Mouse (Mus musculus): ENCODE measurements around the gene Kifc5b. TPM values are rescaled to one million over a fixed set of nuclear protein-coding genes. Genes with fewer than 3 reads are reported as not detected.
A peak's percentile ranks its signal among the peaks of the same experiment; 100 is the strongest.

Kifc5b gene
- polyA plus RNA-seq, 2 experiments = 4.9 to 23.7 TPM

DNA sequence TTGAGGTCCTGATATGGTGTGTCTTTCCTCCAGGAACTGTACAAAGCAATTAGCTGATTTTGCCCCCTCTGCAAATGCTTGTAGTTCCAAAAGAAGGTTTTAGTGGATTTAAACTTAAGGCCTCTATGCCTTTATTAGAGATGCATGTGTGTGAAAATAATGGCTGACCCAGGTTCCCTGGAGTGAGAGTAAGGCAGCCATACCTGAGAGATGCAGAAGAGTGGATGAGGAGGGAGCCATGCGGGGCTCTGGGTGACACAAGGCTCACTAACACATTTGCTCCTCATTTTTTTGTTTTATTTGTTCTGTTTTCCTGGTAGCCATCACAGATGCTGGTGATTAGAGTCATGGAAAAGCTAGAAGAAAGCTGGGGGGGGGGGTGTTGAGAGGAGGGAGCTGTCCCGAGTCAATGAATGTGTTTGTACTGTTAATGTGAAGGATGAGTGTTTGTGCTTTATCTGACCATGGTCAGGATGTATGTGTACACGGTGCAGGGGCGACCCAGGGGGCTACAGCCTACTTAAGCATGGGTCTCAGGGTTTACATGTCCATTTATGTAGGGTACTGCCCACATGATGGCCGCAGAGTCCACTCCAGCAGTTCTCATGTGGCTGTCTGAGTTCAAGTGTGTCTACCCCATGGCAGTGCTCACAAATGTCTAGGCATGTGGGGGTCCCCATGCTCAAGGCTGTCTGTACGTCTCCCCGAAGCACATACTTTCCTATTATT lies 33.8 kb downstream of the Kifc5b start:
- no peak for TF ChIP-seq POLR2A (IDR thresholded peaks at IDR 0.05; ENCODE audit: borderline replicate concordance, extremely low read depth, insufficient read depth, insufficient read length)
- Histone ChIP-seq H3K4me3 (replicated peaks; ENCODE audit: low read length) (peak overlapping the region; percentile 37), H3K9ac (ENCODE audit: low read depth, low read length, severe bottlenecking) (0 out of 2 replicates have a peak overlapping the region, but pooled peaks have one; percentile 40), H3K9me3 (ENCODE audit: control insufficient read depth, low read length) (no peaks in the 10 kb centered on the region), H3K36me3 (ENCODE audit: control insufficient read depth, insufficient read depth, low read length) (peaks cover 13% of the 10 kb centered on the region), H3K4me1 (ENCODE audit: control insufficient read depth, insufficient read depth, low read length) (peaks cover 70% of the 10 kb centered on the region), H3K27me3 (ENCODE audit: control insufficient read depth, insufficient read depth, low read length) (no peaks in the 10 kb centered on the region), H3K4me2 (replicated peaks; ENCODE audit: low read depth, low read length, severe bottlenecking) (peak overlapping the region; percentile 63), H3K27ac (replicated peaks; ENCODE audit: low read depth, low read length) (peak overlapping the region; percentile 73)
- 26% methylated on average over 7 of the region's 7 CpGs for WGBS
- DNase-seq (ENCODE audit: low spot score) = no peak
- no peak for ATAC-seq (ENCODE audit: low FRiP score, low read depth)

DNA sequence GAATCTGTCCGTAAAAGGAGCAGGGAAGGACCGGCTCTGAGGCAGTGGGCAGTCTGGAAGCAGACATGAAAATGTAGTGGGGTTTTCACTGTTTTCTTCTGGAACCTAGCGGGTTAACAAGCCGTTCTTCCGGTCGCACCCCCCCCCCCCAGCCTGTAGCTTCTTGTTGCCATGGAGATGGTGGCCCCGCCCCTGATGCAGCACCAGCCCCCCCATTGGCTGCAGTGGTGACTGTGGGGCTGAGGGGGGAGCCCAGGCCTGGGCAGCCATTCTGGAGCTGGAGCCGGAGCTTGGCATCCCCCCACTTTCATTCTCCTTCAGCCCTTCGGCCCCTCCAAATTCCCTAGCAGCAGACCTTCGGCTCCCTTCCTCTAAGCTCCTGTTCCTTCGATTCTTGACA lies 34.5 kb downstream of the Kifc5b start:
- H3K27ac ChIP-seq (replicated peaks; ENCODE audit: low read depth, low read length) = peak overlapping the region; percentile 73
- WGBS = 3% methylated on average over 11 of the region's 11 CpGs
- H3K4me2 ChIP-seq (replicated peaks; ENCODE audit: low read depth, low read length, severe bottlenecking) = peak overlapping the region; percentile 63
- no peak for TF ChIP-seq POLR2A (IDR thresholded peaks at IDR 0.05; ENCODE audit: borderline replicate concordance, extremely low read depth, insufficient read depth, insufficient read length)
- no peaks in the 10 kb centered on the region for H3K9me3 ChIP-seq (ENCODE audit: control insufficient read depth, low read length)
- peaks cover 63% of the 10 kb centered on the region for H3K4me1 ChIP-seq (ENCODE audit: control insufficient read depth, insufficient read depth, low read length)
- ATAC-seq (ENCODE audit: low FRiP score, low read depth) (peak; percentile 79), DNase-seq (ENCODE audit: low spot score) (peak; percentile 87)
- H3K4me3 ChIP-seq (replicated peaks; ENCODE audit: low read length) = peak overlapping the region; percentile 37
- H3K36me3 ChIP-seq (ENCODE audit: control insufficient read depth, insufficient read depth, low read length) = peaks cover 19% of the 10 kb centered on the region
- no peaks in the 10 kb centered on the region for H3K27me3 ChIP-seq (ENCODE audit: control insufficient read depth, insufficient read depth, low read length)
- peak overlapping the region; percentile 40 for H3K9ac ChIP-seq (ENCODE audit: low read depth, low read length, severe bottlenecking)

DNA sequence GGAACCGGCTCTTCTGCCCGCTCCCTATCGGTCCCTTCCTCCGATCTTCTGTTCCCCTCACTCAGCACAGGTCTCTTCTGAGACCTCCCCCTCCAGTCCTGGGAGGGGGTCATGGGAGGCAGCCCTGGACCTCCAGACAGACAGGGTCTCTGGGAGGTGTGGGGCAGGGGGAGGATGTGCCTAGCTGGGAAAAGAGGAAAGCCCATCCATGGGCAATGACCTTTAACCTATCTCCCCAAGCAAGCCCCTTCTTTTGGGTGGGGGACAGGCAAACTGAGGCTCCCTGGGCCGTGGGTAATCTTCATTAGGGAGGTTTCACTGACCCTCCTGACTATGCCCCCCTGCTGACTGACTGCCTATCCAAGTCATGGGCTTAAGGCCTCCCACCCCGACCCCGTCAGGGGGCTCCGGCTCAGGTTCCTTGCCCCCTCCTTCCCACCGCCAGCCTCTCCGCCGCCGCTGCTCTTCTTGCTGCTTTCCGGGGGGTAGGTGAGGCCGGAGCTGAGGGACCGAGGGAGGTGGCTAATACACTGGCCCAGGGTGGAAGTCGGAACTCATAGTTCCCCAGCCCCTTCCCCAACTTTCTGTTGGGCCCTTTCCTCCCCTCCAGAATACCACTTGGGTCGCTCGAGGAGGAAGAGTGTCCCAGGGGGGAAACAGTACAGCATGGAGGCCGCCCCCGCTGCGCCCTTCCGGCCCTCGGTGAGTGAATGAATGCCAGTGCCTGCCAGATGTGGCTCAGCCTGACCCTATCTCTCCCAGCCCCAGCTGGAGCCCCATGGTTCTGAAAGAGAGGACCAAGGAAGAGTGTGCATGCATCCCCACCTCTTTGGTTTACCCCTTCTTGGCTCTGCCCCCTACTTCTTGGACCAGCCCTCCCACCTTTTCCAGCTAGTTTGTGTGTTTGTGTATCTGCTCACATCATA lies 35.3 kb downstream of the Kifc5b start:
- Histone ChIP-seq H3K27ac (replicated peaks; ENCODE audit: low read depth, low read length) (peak overlapping the region; percentile 55), H3K27me3 (ENCODE audit: control insufficient read depth, insufficient read depth, low read length) (no peaks in the 10 kb centered on the region), H3K9me3 (ENCODE audit: control insufficient read depth, low read length) (no peaks in the 10 kb centered on the region), H3K36me3 (ENCODE audit: control insufficient read depth, insufficient read depth, low read length) (peaks cover 27% of the 10 kb centered on the region), H3K4me3 (replicated peaks; ENCODE audit: low read length) (peak overlapping the region; percentile 37), H3K9ac (ENCODE audit: low read depth, low read length, severe bottlenecking) (peak overlapping the region; percentile 40), H3K4me1 (ENCODE audit: control insufficient read depth, insufficient read depth, low read length) (peaks cover 55% of the 10 kb centered on the region), H3K4me2 (replicated peaks; ENCODE audit: low read depth, low read length, severe bottlenecking) (peak overlapping the region; percentile 63)
- no peak for TF ChIP-seq POLR2A (IDR thresholded peaks at IDR 0.05; ENCODE audit: borderline replicate concordance, extremely low read depth, insufficient read depth, insufficient read length)
- ATAC-seq (ENCODE audit: low FRiP score, low read depth) = no peak
- WGBS = 6% methylated on average over 23 of the region's 23 CpGs
- DNase-seq (ENCODE audit: low spot score) = no peak

DNA sequence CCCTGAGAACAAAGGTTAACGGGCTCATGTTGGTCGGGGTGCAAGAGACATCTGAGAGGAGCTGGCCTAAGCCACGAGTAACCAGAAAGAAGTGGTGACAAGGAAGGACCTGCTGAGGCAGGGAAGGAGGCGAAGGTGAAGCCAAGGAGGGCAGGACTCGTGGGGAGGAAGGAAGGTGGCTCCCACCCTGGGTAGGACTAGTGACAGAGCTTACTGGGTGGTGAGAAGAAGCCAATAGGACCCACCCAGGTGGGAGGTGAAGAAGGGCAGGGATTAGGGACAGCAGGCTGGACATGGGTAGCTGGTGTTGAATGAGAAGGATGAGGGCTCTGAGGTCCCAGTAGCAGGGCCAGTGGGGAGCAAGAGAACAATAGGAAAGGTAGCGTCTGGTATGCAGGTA lies 36.3 kb downstream of the Kifc5b start:
- Histone ChIP-seq H3K9me3 (ENCODE audit: control insufficient read depth, low read length) (no peaks in the 10 kb centered on the region), H3K9ac (ENCODE audit: low read depth, low read length, severe bottlenecking) (peak overlapping the region; percentile 34), H3K4me2 (replicated peaks; ENCODE audit: low read depth, low read length, severe bottlenecking) (peak overlapping the region; percentile 63), H3K27me3 (ENCODE audit: control insufficient read depth, insufficient read depth, low read length) (no peaks in the 10 kb centered on the region), H3K4me1 (ENCODE audit: control insufficient read depth, insufficient read depth, low read length) (peaks cover 49% of the 10 kb centered on the region), H3K4me3 (replicated peaks; ENCODE audit: low read length) (peak overlapping the region; percentile 37), H3K27ac (replicated peaks; ENCODE audit: low read depth, low read length) (no peak overlapping the region), H3K36me3 (ENCODE audit: control insufficient read depth, insufficient read depth, low read length) (peaks cover 37% of the 10 kb centered on the region)
- no peak for ATAC-seq (ENCODE audit: low FRiP score, low read depth)
- TF ChIP-seq POLR2A (IDR thresholded peaks at IDR 0.05; ENCODE audit: borderline replicate concordance, extremely low read depth, insufficient read depth, insufficient read length) = no peak
- WGBS = 18% methylated on average over 6 of the region's 6 CpGs
- DNase-seq (ENCODE audit: low spot score) = no peak

DNA sequence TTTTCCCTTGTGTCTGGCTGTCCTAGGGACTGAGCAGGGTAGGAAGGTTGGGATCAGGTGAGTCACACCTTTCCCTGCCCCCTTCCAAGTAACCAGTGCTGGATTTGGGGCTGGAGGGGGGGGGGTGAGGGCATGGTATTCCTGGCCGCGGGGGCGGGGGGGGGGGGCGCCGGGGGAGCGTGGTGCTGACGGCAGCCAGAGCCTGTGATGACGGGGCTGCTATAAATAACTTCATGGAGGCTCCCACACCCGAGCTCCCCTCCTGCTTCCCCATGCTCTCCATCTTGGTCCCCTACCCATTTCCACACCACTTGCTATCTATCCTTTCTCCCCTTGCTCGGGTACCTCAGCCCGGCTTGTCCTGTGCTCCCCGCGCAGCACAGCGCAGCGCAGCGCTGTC lies 36.8 kb downstream of the Kifc5b start:
- Histone ChIP-seq H3K9me3 (ENCODE audit: control insufficient read depth, low read length) (no peaks in the 10 kb centered on the region), H3K4me2 (replicated peaks; ENCODE audit: low read depth, low read length, severe bottlenecking) (peak overlapping the region; percentile 63), H3K27me3 (ENCODE audit: control insufficient read depth, insufficient read depth, low read length) (no peaks in the 10 kb centered on the region), H3K27ac (replicated peaks; ENCODE audit: low read depth, low read length) (no peak overlapping the region), H3K9ac (ENCODE audit: low read depth, low read length, severe bottlenecking) (peak overlapping the region; percentile 34), H3K4me1 (ENCODE audit: control insufficient read depth, insufficient read depth, low read length) (peaks cover 49% of the 10 kb centered on the region), H3K4me3 (replicated peaks; ENCODE audit: low read length) (peak overlapping the region; percentile 18; the same call in 1 of the 2 replicates), H3K36me3 (ENCODE audit: control insufficient read depth, insufficient read depth, low read length) (peaks cover 41% of the 10 kb centered on the region)
- WGBS = 14% methylated on average over 15 of the region's 16 CpGs
- no peak for TF ChIP-seq POLR2A (IDR thresholded peaks at IDR 0.05; ENCODE audit: borderline replicate concordance, extremely low read depth, insufficient read depth, insufficient read length)
- ATAC-seq (ENCODE audit: low FRiP score, low read depth) = no peak
- DNase-seq (ENCODE audit: low spot score) = no peak
